Mouse (Mus musculus) mouse embryonic stem cell (cell line): Measurements from ENCODE around the gene Slc25a29.

Source experiments
- in situ Hi-C, 2 experiments: fragments of 300-500 bp; cut with MboI; formaldehyde crosslinking; loops; 1 replicate in 1 of 2; 3 replicates in 1 of 2; pipeline ENCODE4 v1.14.3; 2019 to 2020; ENCODE audit warnings: low sequenced_read_pairs in 2 of 2, low pct_unique_long_range_greater_than_20kb in 1 of 2, mixed read lengths in 1 of 2; ENCODE audit not compliant: unreplicated experiment in 1 of 2

The Slc25a29 gene

DNA sequence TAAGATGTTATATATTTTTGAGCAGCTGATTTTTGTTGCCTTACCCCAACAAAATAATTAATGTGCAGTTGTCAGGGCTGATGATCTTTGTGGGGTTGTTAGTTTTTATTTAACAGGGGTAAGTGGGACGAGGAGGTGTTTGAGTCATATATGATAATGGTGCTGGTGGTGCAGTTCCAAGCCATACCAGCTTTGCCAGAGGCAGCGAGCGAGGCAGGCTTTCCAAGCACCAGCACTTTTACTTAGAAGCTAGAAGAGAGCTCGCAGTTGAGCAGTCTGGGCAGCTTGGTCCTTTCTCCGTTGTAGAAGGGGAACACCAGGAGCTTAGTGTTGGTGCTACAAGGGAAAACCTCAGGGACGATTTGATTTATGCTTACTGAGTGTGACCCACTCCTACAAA, 23.2 kb downstream of the Slc25a29 start:
- in situ Hi-C loops, result no loop called here

DNA sequence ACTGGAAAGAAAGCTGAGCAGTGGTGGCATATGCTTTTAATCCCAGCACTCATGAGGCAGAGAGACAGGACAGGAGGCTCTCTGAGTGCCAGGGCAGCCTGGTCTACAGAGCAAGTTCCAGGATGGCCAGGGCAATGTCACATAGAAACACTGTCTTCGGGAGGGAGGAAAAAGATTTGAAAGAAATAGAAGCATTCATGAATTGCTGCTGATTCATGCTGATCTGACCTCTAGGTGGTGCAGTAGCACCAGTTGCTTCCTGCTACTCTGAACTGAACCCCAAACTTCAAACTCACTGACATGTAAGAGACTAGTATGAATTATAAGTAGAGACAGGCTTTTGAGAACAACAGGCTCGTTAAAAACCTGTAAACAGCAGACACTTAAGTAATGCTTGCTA, 24.6 kb downstream of the Slc25a29 start:
- in situ Hi-C loops, result no loop called here

DNA sequence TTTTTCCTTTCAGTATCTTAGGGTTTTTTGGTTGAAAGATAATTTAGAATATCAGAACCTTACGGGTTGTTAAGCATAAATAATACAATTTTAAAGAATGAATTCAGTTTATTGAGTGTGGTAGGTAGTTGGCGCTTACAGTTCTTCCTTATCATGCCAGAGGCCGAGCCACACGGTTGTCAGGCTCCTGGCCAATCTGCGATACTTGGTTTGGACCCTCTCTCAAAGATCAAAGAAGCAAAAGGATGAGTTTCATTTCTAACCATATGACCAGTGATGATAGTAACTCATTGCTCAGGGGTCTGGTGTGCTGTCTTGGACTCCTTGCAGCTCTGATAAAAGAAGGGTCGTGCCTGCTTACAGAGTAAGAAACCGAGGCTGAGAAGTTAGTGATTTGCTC, 25.4 kb downstream of the Slc25a29 start:
- in situ Hi-C loops, result no loop called here

DNA sequence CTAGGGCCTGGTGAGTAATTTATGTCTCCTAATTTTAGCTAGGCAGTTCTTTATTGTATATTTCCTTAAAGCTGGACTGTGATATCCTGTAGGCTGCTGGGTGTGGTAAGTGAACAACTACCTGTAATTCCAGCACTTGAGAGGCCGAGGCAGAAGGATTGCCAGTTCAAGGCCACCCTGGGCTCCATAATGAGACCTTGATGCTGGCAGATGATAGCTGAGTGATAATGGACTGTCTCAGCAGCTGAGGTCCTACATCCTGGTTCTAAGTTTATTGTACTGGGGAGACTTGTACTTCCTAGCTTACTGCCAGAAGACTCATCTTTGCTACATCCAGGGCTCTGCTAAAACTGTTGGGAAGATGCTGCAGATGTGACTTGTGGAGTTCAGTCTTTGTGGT, 25.9 kb downstream of the Slc25a29 start:
- in situ Hi-C loops, result no loop called here

DNA sequence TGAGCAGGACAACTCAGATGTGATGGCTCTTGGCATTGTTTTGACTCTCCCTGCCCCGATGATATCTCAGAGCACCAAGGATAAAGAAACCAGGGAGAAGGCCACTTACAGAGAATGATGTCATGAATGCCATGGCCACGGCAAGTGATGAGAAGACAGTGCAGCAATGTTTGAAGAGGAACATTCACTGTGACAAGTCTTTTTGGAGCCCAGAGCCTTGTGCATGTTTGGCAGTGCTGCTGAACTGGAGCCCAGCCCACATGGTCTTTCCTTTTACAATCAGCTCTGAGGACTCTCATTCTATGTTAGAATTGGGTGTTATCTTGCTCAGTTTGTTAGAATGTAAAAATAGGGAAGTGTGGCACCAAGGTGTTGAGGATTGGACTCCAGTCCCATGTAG, 27.2 kb downstream of the Slc25a29 start:
- in situ Hi-C loops, result no loop called here

DNA sequence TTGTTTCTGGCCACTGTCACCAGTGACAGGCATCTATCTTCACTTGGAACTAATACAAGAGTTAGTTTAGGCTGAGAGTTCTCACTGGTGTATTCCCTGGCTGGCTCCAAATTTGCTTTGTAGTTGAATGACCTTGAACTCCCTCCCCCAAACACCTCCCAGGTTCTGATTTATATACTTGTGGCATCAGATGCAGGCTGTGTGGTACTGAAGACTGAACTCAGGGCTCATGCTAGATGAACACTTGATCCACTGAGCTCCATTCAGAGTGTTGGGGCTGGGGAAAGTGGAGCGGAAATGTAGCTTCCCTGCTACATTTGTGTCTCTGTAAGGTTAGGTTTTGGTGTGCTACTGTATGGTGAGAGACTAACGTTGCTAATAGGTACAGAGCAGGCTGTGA, 31.3 kb downstream of the Slc25a29 start:
- in situ Hi-C loops, result no loop called here

DNA sequence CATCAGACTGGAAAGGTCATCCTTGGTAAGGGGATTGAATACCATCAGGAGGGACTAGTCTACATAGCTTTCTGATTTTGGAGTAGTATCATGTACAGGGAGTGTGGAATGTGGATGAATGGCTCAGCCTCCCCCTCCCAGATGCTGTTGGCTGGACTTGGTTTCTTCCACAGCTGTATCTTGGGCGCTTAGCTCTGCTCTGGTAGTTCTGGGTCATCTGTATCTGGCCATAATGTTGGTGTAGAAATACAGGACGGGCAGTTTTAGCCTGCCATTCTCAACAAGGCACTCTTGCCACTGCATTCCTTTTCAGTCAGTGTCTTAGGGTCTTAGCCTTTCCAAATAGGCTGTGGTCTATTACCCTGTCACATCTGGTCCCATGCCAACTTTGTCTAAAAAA, 34.1 kb downstream of the Slc25a29 start:
- in situ Hi-C loops, result no loop called here

DNA sequence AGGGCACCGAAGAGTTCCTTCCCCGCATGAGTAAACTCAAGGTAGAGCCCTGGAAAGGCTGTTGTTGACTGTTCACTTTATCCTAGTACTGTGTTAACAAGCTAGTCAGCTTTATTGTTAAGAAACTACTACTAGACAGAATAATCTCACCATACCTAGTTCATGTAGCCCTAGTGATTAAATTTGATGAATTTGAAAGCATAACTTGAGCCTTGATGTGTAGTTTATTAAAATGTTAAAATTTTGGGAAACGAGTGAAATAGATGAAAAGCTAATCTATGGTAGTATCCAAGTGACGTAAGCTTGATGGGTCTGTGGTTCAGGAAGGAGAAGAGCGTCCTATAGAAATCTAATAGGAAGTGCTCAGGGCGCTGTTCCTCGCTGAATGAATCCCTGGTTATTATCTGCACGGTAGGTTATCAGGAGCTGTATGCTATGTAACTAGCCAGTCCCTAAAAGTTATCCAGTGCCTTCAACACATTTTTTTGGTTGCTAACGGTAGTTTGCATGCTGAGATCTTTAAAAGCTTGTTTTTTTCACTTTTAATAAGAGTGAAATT, 40.6 kb downstream of the Slc25a29 start:
- in situ Hi-C loops, result no loop called here

DNA sequence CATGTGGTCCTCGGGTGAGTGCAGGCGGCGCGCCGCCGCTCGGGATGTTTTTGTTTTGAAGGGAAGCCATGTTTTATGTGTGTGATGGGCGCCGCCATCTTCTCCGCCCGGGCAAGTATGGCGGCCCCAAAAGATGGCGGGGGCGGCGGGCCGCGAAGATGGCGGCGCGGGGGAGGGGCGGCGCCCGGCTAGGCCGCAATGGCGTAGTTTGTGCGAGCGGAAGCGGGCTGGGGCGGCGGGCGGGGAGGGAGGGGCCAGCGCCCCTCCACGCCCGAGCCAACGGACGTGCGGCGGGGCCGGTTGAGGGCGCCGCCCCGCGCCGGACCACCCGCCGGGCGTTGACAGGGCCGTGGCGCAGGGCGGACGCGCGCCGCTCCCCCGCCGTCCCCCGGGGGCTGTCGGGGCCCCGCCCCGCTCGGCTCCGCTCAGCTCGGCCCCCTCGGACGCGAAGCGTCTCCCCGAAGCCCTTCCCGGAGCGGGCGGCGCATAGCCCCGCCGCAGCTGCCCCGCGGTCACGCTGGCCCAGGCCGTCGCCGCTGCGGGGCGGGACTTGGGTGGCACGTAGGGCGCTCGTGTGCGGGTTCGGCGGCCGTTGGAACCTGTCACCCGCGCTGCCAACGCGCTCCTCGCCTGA, 41.5 kb downstream of the Slc25a29 start:
- in situ Hi-C loops, result no loop called here

DNA sequence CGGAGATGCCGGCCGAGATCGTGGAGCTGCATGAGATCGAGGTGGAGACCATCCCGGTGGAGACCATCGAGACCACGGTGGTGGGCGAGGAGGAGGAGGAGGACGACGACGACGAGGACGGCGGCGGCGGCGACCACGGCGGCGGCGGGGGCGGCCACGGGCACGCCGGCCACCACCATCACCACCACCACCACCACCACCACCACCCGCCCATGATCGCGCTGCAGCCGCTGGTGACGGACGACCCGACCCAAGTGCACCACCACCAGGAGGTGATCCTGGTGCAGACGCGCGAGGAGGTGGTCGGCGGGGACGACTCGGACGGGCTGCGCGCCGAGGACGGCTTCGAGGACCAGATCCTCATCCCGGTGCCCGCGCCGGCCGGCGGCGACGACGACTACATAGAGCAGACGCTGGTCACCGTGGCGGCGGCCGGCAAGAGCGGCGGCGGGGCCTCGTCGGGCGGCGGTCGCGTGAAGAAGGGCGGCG, 42.2 kb downstream of the Slc25a29 start:
- in situ Hi-C loops, result no loop called here

DNA sequence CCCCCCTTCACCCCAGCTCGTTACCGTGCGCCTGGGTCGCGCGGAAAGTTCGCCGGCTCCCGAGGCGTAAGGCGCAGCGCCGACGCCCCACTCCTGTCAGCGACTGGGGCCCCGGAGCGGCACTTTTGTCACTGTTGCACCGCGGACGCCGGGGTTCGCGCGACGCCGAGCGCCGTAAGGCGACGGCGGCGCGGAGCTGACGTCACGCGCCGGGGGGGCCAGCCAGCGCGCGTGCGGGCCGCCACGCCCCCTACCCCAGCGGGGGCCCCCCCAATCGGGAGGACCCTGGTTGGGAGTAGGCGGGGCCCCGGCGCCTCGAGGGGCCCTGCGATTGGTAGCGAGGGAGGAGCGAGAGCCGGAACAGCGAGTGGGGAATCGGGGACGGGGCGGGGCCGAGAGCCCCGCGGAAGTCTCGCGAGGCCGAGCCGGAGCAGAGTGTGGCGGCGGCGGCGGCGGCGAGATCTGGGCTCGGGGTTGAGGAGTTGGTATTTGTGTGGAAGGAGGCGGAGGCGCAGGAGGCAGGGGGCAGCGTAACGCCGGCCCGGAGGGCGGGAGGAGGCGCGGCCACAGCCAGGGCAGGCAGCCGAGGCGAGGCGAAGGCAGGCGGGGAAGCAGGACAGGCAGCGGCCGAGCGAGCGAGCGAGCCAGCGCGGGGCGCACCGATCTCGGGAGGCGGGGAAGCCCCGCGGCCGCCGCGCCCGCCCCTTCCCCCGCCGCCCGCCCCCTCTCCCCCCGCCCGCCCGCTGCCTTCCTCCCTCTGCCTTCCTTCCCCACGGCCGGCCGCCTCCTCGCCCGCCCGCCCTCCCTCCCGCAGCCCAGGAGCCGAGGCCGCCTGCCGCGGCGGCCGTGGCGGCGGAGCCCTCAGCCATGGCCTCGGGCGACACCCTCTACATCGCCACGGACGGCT, 42.9 kb downstream of the Slc25a29 start, which contains the start of gene Yy1:
Gene Yy1 (plus strand): TSS at position 428 of the 907 bp plus-strand sequence.
- in situ Hi-C loops, result no loop called here

DNA sequence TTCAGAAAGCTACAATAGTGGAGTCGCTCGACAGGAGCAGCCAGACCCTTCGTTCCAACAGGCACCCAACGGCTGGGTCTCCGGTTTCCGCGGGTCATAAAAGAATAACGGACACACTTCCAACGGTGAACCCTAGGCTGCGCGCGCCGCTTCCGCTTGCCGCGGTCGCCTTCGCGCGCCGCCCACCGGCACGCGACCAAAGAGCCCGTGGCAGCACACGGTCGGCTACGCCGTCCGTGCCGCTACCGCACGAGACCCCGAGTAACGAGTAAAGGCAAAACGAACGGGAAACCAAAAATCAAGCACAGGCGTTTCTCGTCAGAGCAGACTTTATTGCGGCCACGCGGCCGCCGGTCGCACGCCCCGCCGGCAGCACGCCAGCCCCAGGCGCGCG, 43.5 kb downstream of the Slc25a29 start:
- in situ Hi-C loops, result no loop called here

DNA sequence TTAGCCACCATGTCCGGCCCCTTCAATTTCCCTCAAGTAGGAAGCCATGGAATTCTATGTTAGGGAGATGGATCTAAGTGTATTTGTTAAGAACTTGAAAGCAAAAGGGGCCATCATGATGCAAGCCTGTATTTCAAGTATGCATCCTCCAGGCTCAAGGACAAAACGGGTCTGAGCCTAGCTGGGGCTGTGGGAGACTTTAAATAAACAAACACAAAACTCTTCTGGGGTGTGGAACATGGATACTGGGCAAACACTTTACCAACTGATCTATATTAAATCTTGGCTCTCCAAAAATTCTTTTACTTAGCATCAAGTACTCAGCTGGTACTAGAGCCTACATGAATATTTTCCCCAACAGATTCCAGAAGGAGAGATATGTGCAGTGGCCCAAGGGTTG, 48.4 kb downstream of the Slc25a29 start:
- in situ Hi-C loops, result no loop called here

DNA sequence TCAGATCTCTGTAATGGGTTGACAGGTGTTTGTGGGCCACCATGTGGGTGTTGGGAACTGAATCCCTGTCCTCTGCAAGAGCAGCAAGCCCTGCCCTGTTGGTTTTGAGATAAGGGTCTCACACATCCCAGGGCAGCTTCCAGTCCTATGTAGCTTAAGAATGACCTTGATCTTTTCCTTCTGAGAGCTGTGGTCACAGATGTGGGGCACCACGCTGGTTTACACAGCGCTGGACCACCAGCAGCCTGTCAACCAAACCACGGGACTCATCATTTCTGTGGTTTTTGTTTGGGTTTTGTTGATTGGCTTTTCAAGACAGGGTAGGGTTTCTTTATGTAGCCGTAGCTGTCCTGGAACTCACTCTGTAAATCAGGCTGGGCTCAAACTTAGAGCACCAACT, 50.5 kb downstream of the Slc25a29 start:
- in situ Hi-C loops, result no loop called here

DNA sequence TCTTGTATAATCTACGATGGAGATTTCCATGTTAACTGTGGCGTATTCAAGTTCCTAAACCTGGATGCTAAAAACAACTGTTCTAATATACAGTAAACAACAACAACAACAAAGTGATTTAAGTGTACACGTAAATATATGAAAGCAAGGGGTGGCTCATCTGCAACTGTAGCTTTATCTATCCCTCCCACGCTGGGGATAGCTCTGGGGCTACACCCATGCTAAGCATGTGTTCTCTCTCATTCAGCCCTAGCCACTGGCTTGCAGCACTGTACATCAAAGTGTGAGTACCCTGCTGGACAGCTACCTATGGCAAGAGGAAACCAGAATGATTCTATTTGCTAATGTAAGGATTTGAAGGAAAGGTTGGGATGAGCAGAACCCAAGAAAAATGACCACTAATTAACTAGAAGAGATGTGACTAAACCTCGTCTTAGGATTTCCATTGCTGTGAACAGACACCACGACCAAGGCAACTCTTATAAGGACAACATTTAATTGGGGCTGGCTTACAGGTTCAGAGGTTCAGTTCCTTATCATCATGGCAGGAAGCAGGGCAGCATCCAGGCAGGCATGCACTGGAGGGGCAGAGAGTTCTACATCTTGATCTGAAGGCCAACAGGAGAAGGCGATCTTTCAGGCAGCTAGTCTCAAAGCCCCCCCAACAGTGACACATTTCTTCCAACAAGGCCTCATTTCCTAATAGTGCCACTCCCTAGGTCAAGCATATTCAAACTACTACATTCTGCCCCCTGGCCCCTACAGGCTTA, 55.4 kb downstream of the Slc25a29 start:
- in situ Hi-C loops, result no loop called here
